Mouse (Mus musculus): ENCODE data around the gene S100a3. TPM values are rescaled to one million over a fixed set of nuclear protein-coding genes. Genes with fewer than 3 reads are reported as not detected.

Gene S100a3
- polyA plus RNA-seq, 1 experiment from 2014 or later: 1.1 TPM

DNA sequence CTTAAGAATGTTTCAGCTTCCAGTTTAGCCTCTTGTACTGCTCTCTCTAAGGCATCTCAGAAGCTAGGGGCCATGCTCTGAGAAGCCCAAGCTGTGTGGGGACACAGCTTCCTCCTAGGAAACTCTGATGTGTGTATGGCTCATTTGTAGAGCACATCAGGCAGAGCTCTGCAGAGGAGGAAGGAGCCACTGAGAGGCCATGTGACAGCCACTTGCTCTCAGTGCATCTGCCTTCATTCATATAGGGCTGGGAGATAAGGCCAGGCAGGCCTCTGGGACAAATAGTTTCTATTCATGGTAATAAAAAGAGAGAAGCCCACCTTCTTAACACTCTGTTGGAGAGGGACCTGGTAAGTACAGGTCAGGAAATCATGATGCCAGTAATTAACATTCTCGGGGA lies 34.1 kb downstream of the S100a3 start:
- no peaks in the 10 kb centered on the region for H3K27me3 ChIP-seq (replicated peaks; ENCODE audit: insufficient read depth, low read length)
- no peak overlapping the region for H3K4me2 ChIP-seq (replicated peaks; ENCODE audit: low read depth, low read length)
- no peak overlapping the region for H3K27ac ChIP-seq (ENCODE audit: low read length)
- TF ChIP-seq EP300 (IDR thresholded peaks at IDR 0.05) (no peak), CTCF (IDR thresholded peaks at IDR 0.05) (no peak)
- WGBS: 83% methylated on average over 1 of the region's 1 CpGs
- H3K9me3 ChIP-seq (ENCODE audit: low read length): no peaks in the 10 kb centered on the region
- DNase-seq (ENCODE audit: low spot score) (no peak), ATAC-seq (no peak)
- H3K4me3 ChIP-seq (ENCODE audit: low read depth, low read length): no peak overlapping the region
- no peaks in the 10 kb centered on the region for H3K4me1 ChIP-seq (ENCODE audit: insufficient read depth, low read depth, low read length)
- H3K9ac ChIP-seq (replicated peaks; ENCODE audit: low read depth): no peak overlapping the region
- no peaks in the 10 kb centered on the region for H3K36me3 ChIP-seq (ENCODE audit: insufficient read depth, low read length)

DNA sequence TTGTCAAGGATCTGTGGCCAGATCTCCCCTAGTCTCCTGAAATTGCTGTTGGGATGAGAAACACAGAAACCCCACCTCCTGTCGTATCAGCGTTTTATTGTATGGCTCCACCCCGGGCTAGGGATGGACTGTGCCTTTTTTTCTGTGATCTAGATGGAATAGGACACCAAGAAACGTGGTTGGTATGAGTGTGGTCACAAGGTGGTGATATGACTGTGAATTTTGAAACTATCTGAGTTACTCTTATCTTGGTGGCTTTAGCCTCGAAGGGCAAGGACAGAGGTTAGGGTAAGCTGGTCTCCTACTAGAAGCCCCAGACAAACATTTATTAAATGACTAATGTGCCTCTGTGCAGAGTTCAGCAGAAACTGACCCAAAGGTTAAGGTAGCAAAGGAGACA lies 35.2 kb downstream of the S100a3 start:
- Histone ChIP-seq H3K4me3 (ENCODE audit: low read depth, low read length) (no peak overlapping the region), H3K9ac (replicated peaks; ENCODE audit: low read depth) (no peak overlapping the region), H3K4me2 (replicated peaks; ENCODE audit: low read depth, low read length) (no peak overlapping the region), H3K36me3 (ENCODE audit: insufficient read depth, low read length) (no peaks in the 10 kb centered on the region), H3K27me3 (replicated peaks; ENCODE audit: insufficient read depth, low read length) (no peaks in the 10 kb centered on the region), H3K9me3 (ENCODE audit: low read length) (no peaks in the 10 kb centered on the region), H3K27ac (ENCODE audit: low read length) (no peak overlapping the region), H3K4me1 (ENCODE audit: insufficient read depth, low read depth, low read length) (no peaks in the 10 kb centered on the region)
- 54% methylated on average over 5 of the region's 5 CpGs for WGBS
- TF ChIP-seq EP300 (IDR thresholded peaks at IDR 0.05): no peak
- no peak for TF ChIP-seq CTCF (IDR thresholded peaks at IDR 0.05)
- DNase-seq (ENCODE audit: low spot score): no peak
- no peak for ATAC-seq

DNA sequence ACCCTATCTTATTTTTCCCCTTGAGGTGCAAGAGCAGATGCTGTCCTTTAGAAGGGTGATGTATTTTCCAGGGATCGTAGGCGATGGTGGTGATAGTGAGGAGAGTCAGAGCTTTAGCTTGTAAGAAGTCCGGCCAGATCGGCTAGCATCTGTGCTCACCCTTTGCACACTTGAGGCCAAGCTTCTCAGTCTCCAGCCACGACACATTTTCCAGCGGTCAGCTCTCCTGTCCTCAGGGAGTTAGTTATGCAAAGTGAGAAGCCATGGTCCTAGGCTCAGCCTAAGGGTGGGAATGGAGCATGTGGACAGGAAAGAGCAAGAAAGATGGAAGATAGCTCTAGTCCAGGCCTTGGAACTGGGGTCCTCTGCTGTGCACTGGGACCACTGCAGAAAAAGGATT lies 36.4 kb downstream of the S100a3 start:
- TF ChIP-seq CTCF (IDR thresholded peaks at IDR 0.05) (no peak), EP300 (IDR thresholded peaks at IDR 0.05) (no peak)
- Histone ChIP-seq H3K27me3 (replicated peaks; ENCODE audit: insufficient read depth, low read length) (no peaks in the 10 kb centered on the region), H3K4me1 (ENCODE audit: insufficient read depth, low read depth, low read length) (no peaks in the 10 kb centered on the region), H3K9ac (replicated peaks; ENCODE audit: low read depth) (no peak overlapping the region), H3K4me3 (ENCODE audit: low read depth, low read length) (no peak overlapping the region), H3K4me2 (replicated peaks; ENCODE audit: low read depth, low read length) (no peak overlapping the region), H3K36me3 (ENCODE audit: insufficient read depth, low read length) (no peaks in the 10 kb centered on the region), H3K27ac (ENCODE audit: low read length) (no peak overlapping the region), H3K9me3 (ENCODE audit: low read length) (no peaks in the 10 kb centered on the region)
- 90% methylated on average over 6 of the region's 6 CpGs for WGBS
- DNase-seq (ENCODE audit: low spot score) (no peak), ATAC-seq (no peak)

DNA sequence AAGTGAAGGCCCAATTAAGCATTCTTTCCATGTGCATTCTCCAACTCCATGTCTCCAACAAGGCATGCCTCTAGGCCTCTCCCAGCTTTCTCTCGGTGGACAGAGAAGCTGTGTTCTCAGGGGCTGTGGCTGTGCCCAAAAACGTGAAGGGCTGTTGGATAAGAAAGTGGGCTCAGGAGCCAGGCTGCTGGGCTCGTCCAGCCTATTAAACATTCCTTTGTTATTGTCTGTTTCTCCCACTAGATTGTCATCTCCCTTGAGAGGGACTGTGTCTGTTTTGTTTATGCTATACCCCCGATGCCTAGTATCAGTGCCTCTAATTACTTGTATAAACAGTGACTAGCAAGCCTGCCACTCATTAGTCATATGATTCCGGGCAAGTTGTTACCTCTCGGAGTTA lies 37.4 kb downstream of the S100a3 start:
- Histone ChIP-seq H3K4me3 (ENCODE audit: low read depth, low read length) (no peak overlapping the region), H3K9me3 (ENCODE audit: low read length) (no peaks in the 10 kb centered on the region), H3K36me3 (ENCODE audit: insufficient read depth, low read length) (no peaks in the 10 kb centered on the region), H3K4me2 (replicated peaks; ENCODE audit: low read depth, low read length) (no peak overlapping the region), H3K27ac (ENCODE audit: low read length) (no peak overlapping the region), H3K4me1 (ENCODE audit: insufficient read depth, low read depth, low read length) (no peaks in the 10 kb centered on the region), H3K27me3 (replicated peaks; ENCODE audit: insufficient read depth, low read length) (no peaks in the 10 kb centered on the region), H3K9ac (replicated peaks; ENCODE audit: low read depth) (no peak overlapping the region)
- DNase-seq (ENCODE audit: low spot score) (no peak), ATAC-seq (no peak)
- WGBS: 26% methylated on average over 6 of the region's 6 CpGs
- no peak for TF ChIP-seq EP300 (IDR thresholded peaks at IDR 0.05)
- no peak for TF ChIP-seq CTCF (IDR thresholded peaks at IDR 0.05)

DNA sequence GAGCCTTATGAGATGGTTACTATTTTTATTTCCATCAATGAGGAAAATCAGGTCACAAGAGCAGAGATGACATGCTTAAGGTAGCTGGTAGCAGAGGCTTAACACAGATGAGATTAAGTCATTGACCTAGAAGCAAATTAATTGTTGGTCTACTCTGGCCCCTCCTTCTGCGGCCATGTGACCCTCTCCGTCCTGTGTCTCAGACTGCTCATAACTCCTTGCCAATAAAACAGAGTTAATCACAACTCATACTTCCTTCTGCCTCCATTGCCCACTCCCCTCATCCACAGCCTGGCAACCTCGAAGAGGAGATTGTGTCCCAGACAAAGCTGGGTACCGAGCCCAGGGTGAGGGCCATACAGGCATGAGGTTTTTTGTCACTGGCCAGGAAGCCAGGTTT lies 37.8 kb downstream of the S100a3 start:
- Histone ChIP-seq H3K4me1 (ENCODE audit: insufficient read depth, low read depth, low read length) (no peaks in the 10 kb centered on the region), H3K4me3 (ENCODE audit: low read depth, low read length) (no peak overlapping the region), H3K9me3 (ENCODE audit: low read length) (no peaks in the 10 kb centered on the region), H3K36me3 (ENCODE audit: insufficient read depth, low read length) (no peaks in the 10 kb centered on the region), H3K27me3 (replicated peaks; ENCODE audit: insufficient read depth, low read length) (no peaks in the 10 kb centered on the region), H3K27ac (ENCODE audit: low read length) (no peak overlapping the region), H3K4me2 (replicated peaks; ENCODE audit: low read depth, low read length) (no peak overlapping the region), H3K9ac (replicated peaks; ENCODE audit: low read depth) (no peak overlapping the region)
- no peak for ATAC-seq
- WGBS: 64% methylated on average over 4 of the region's 4 CpGs
- TF ChIP-seq CTCF (IDR thresholded peaks at IDR 0.05): no peak
- no peak for TF ChIP-seq EP300 (IDR thresholded peaks at IDR 0.05)
- DNase-seq (ENCODE audit: low spot score): no peak

DNA sequence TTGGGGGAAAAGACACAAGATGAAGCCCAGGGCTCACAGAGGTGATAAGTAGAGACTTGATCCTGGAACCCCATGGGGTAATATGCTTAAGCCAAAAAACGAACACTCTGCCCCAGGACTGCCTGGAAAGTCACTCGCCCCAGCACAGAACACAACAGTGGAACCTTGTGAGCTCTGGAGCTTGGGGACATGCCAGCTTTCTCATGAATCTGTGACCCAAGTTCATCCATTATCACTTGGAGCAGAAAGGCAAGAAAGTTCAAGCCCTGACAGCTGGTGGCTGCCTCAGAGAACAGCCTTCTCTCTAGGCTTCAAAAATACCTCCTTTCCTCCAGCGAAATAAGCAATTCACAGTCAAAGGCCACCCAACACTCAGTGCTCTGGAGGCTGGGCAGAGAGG lies 39.0 kb downstream of the S100a3 start:
- peaks cover 4% of the 10 kb centered on the region; the same call in 1 of the 2 replicates for H3K4me1 ChIP-seq (ENCODE audit: insufficient read depth, low read depth, low read length)
- H3K4me3 ChIP-seq (ENCODE audit: low read depth, low read length): no peak overlapping the region
- no peak overlapping the region for H3K27ac ChIP-seq (ENCODE audit: low read length)
- no peak overlapping the region for H3K4me2 ChIP-seq (replicated peaks; ENCODE audit: low read depth, low read length)
- H3K9me3 ChIP-seq (ENCODE audit: low read length): no peaks in the 10 kb centered on the region
- H3K9ac ChIP-seq (replicated peaks; ENCODE audit: low read depth): no peak overlapping the region
- H3K27me3 ChIP-seq (replicated peaks; ENCODE audit: insufficient read depth, low read length): no peaks in the 10 kb centered on the region
- ATAC-seq (no peak), DNase-seq (ENCODE audit: low spot score) (no peak)
- H3K36me3 ChIP-seq (ENCODE audit: insufficient read depth, low read length): no peaks in the 10 kb centered on the region
- no peak for TF ChIP-seq CTCF (IDR thresholded peaks at IDR 0.05)
- no peak for TF ChIP-seq EP300 (IDR thresholded peaks at IDR 0.05)
- 71% methylated on average over 3 of the region's 3 CpGs for WGBS

DNA sequence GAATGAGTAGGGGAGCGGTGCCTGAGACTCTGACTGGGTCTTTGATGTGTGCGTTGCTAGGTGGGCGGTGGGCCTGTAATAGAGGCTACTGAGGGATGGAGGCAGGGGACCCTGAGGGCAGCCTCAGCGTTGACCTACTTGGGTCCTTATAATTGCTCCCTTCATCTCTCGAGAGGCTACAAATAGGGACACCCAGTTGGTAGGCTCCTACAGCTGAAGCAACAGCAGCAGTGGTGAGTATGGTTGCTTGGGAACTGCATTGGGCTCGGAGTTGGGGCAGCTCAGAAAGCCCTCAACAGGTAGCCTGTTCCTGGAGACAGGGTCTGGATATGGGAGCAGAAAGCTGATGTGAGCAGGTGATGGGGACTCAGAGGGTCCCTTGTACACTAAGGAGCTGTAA lies 39.7 kb downstream of the S100a3 start:
- H3K36me3 ChIP-seq (ENCODE audit: insufficient read depth, low read length): no peaks in the 10 kb centered on the region
- ATAC-seq (no peak), DNase-seq (ENCODE audit: low spot score) (no peak)
- H3K4me2 ChIP-seq (replicated peaks; ENCODE audit: low read depth, low read length): no peak overlapping the region
- H3K4me3 ChIP-seq (ENCODE audit: low read depth, low read length): no peak overlapping the region
- H3K27ac ChIP-seq (ENCODE audit: low read length): no peak overlapping the region
- no peaks in the 10 kb centered on the region for H3K9me3 ChIP-seq (ENCODE audit: low read length)
- 87% methylated on average over 6 of the region's 6 CpGs for WGBS
- H3K9ac ChIP-seq (replicated peaks; ENCODE audit: low read depth): no peak overlapping the region
- H3K27me3 ChIP-seq (replicated peaks; ENCODE audit: insufficient read depth, low read length): no peaks in the 10 kb centered on the region
- no peak for TF ChIP-seq CTCF (IDR thresholded peaks at IDR 0.05)
- no peak for TF ChIP-seq EP300 (IDR thresholded peaks at IDR 0.05)
- peaks cover 9% of the 10 kb centered on the region for H3K4me1 ChIP-seq (ENCODE audit: insufficient read depth, low read depth, low read length)

Measured in lung, postnatal 0 days (tissue).